Mouse (Mus musculus) limb, embryonic 14.5 days (tissue): ENCODE results near the gene Ermp1. TPM values are rescaled to one million over a fixed set of nuclear protein-coding genes. Genes with fewer than 3 reads are reported as not detected.
"Not testable (repeated sequence)": the region's sequence is repeated elsewhere in the genome, so short reads cannot be mapped to it uniquely, and the experiment has no call there.

ENCODE experiments used
- ATAC-seq: fragments of 200-750 bp; cut with Nextera tagmentation; 2 replicates; pipeline ENCODE4 v1.8.0; 2017; ENCODE audit warnings: low read depth, moderate number of reproducible peaks, moderate TSS enrichment; ENCODE audit not compliant: low FRiP score
- DNase-seq: peaks from one replicate; pipeline ENCODE4 v3.0.0-alpha.2; 2015; ENCODE audit warnings: low spot score
- H3K27ac ChIP-seq: fragments of 300-500 bp; sonication (generic); replicated peaks from 2 replicates; pipeline ENCODE4 v1.5.1; 2014; ENCODE audit warnings: low read depth, mild to moderate bottlenecking, low read length, moderate library complexity, mixed read lengths
- H3K27me3 ChIP-seq: fragments of 300-500 bp; sonication (generic); 2 replicates; pipeline ENCODE4 v1.6.1; 2014; ENCODE audit warnings: low read length, mixed read lengths; ENCODE audit not compliant: control insufficient read depth, insufficient read depth
- H3K36me3 ChIP-seq: fragments of 300-500 bp; sonication (generic); 2 replicates; pipeline ENCODE4 v1.6.1; 2014; ENCODE audit warnings: mild to moderate bottlenecking, low read length, moderate library complexity, mixed read lengths; ENCODE audit not compliant: control insufficient read depth, insufficient read depth
- H3K4me1 ChIP-seq: fragments of 300-500 bp; sonication (generic); 2 replicates; pipeline ENCODE4 v1.6.1; 2014; ENCODE audit warnings: antibody characterized with exemption, low read length, mixed read lengths; ENCODE audit not compliant: control insufficient read depth, insufficient read depth
- H3K4me2 ChIP-seq: fragments of 300-500 bp; sonication (generic); replicated peaks from 2 replicates; pipeline ENCODE4 v1.6.1; 2014; ENCODE audit warnings: low read depth, mild to moderate bottlenecking, low read length, moderate library complexity; ENCODE audit not compliant: severe bottlenecking
- H3K4me3 ChIP-seq: fragments of 300-500 bp; sonication (generic); replicated peaks from 2 replicates; pipeline ENCODE4 v1.5.1; 2014; ENCODE audit warnings: low read length
- H3K9ac ChIP-seq: fragments of 300-500 bp; sonication (generic); 2 replicates; pipeline ENCODE4 v1.6.1; 2014; ENCODE audit warnings: mild to moderate bottlenecking, low read depth, low read length, moderate library complexity; ENCODE audit not compliant: severe bottlenecking
- H3K9me3 ChIP-seq: fragments of 300-500 bp; sonication (generic); 2 replicates; pipeline ENCODE4 v1.6.1; 2016; ENCODE audit warnings: low read length; ENCODE audit not compliant: control insufficient read depth
- POLR2A ChIP-seq: fragments of 200-500 bp; IDR thresholded peaks from 2 replicates; pipeline ENCODE4 v1.8.0; 2012; ENCODE audit warnings: inconsistent platforms, mild to moderate bottlenecking, moderate library complexity, borderline replicate concordance; ENCODE audit not compliant: insufficient read depth, insufficient read length; ENCODE audit errors: extremely low read depth
- WGBS: fragments of 180-500 bp; shearing (Covaris S2); extraction: QIAGEN DNeasy Blood & Tissue Kit; methylation state at CpG from one replicate; pipeline ENCODE4 v1.1.7; 2014; 5-methylcytosine and 5-hydroxymethylcytosine counted together
- polyA plus RNA-seq, 2 experiments: library from polyadenylated mRNA; depleted of rRNA in 1 of 2; stranded (reverse) in 1 of 2; unstranded in 1 of 2; fragments of >200 nt; fragmentation: Nextera tagmentation in 1 of 2; extraction: Ambion mirVana in 1 of 2; gene quantifications; 2 replicates each; pipeline versions ENCODE4 v1.2.1 to v1.2.3; 2012 to 2014

Gene Ermp1
- polyA plus RNA-seq, 2 experiments: 16.1 to 16.7 TPM

DNA sequence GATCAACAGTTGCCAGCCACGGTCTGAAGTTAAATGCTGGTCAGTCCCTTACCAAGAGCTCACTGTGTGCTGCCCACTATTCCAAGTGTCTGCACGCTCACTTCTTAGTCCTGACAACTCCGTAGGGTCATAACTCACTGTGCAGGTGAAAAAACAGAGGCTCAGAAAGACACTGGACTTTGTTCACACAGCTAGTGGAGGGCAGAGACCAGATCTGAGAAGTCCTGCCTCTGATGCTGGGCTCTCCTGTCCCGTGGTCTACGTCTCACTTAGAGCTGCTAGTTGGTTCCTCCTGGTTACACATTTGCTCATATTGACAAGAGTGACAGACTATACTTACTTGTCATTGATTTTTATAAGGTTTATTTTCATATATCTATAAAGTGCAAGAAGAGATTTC, 49.2 kb downstream of the Ermp1 start:
- no peaks in the 10 kb centered on the region for H3K9me3 ChIP-seq
- H3K27me3 ChIP-seq: no peaks in the 10 kb centered on the region
- H3K4me2 ChIP-seq: no peak overlapping the region
- no peak for DNase-seq
- H3K9ac ChIP-seq: no peak overlapping the region
- TF ChIP-seq POLR2A: no peak
- H3K36me3 ChIP-seq: peaks cover 74% of the 10 kb centered on the region
- H3K4me1 ChIP-seq: no peaks in the 10 kb centered on the region
- ATAC-seq: no peak
- no peak overlapping the region for H3K4me3 ChIP-seq
- 93% methylated on average over 5 of the region's 5 CpGs for WGBS
- H3K27ac ChIP-seq: no peak overlapping the region

DNA sequence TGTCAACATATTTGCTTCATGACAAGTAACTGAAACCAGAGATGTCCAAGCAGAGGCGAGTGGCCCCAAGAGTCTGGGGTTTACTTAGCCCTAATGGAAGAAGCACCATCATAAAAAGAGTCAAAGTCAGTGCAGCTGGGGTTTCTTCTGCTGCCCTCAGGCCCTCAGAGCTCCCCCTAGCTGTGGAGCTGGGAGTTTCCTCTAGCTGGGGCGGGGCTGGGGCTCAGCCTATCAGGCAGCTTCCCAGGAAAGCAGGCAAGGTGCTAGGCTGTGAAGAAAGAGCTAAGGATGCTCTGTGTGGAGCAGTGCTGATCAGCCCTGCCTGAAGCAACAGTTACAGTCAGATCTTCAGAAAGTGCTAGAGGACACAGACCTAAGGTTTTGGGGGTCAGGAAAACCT, 51.2 kb downstream of the Ermp1 start:
- Histone ChIP-seq H3K27me3 (no peaks in the 10 kb centered on the region), H3K4me1 (no peaks in the 10 kb centered on the region), H3K9ac (no peak overlapping the region), H3K9me3 (no peaks in the 10 kb centered on the region), H3K27ac (no peak overlapping the region), H3K36me3 (peaks cover 60% of the 10 kb centered on the region), H3K4me2 (no peak overlapping the region), H3K4me3 (no peak overlapping the region)
- ATAC-seq: no peak
- WGBS: 94% methylated on average over 2 of the region's 2 CpGs
- no peak for TF ChIP-seq POLR2A
- no peak for DNase-seq

DNA sequence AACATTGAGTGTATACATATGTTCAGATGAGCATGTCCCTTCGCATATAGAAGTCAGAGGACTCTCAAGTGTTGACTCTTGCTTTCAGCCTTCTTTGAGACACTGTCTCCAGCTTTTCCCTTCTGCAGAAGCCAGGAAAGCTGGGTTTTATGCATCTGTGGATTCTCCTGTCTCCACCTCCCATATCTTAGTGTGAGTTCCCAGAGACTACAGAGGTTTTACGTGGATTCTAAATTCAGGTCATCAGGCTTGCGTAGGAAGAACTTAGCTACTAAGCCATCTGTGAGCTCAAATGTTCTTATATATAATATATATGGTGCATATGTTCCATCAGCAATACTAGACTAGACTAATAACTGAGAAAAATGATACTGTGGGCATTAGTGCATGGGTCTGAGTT, 51.9 kb downstream of the Ermp1 start:
- ATAC-seq: no peak
- no peak for TF ChIP-seq POLR2A

GRCm38 (mm10) chr19:29593783-29594182, 54.4 kb downstream of the Ermp1 start:
- not testable (repeated sequence) for H3K27ac ChIP-seq, H3K4me1 ChIP-seq, H3K27me3 ChIP-seq, DNase-seq, H3K4me3 ChIP-seq, H3K9me3 ChIP-seq, H3K4me2 ChIP-seq, ATAC-seq, H3K9ac ChIP-seq
- peaks cover 53% of the 10 kb centered on the region for H3K36me3 ChIP-seq
- WGBS: 85% methylated on average over 3 of the region's 3 CpGs

More for the DNA sequence above, 51.9 kb downstream of the Ermp1 start:
- H3K4me3 ChIP-seq: no peak overlapping the region
- no peak for DNase-seq
- no peak overlapping the region for H3K9ac ChIP-seq
- peaks cover 62% of the 10 kb centered on the region for H3K36me3 ChIP-seq
- H3K27ac ChIP-seq: no peak overlapping the region
- no peaks in the 10 kb centered on the region for H3K27me3 ChIP-seq
- H3K9me3 ChIP-seq: no peaks in the 10 kb centered on the region
- WGBS: 95% methylated on average over 3 of the region's 3 CpGs
- H3K4me2 ChIP-seq: no peak overlapping the region
- no peaks in the 10 kb centered on the region for H3K4me1 ChIP-seq

- ATAC-seq: no peak
- 89% methylated on average over 6 of the region's 6 CpGs for WGBS
- DNase-seq: no peak
- no peak for TF ChIP-seq POLR2A
- Histone ChIP-seq H3K27ac (no peak overlapping the region), H3K4me2 (no peak overlapping the region), H3K36me3 (peaks cover 69% of the 10 kb centered on the region), H3K9me3 (no peaks in the 10 kb centered on the region), H3K4me1 (no peaks in the 10 kb centered on the region), H3K4me3 (no peak overlapping the region), H3K27me3 (no peaks in the 10 kb centered on the region), H3K9ac (no peak overlapping the region)
Observed at GRCm38 (mm10) chr19:29583734-29584133, 64.5 kb downstream of the Ermp1 start.

GRCm38 (mm10) chr19:29582439-29582838, 65.8 kb downstream of the Ermp1 start:
- Histone ChIP-seq H3K9ac (no peak overlapping the region), H3K27ac (no peak overlapping the region), H3K27me3 (no peaks in the 10 kb centered on the region), H3K9me3 (no peaks in the 10 kb centered on the region), H3K4me2 (no peak overlapping the region), H3K36me3 (peaks cover 64% of the 10 kb centered on the region), H3K4me3 (no peak overlapping the region), H3K4me1 (no peaks in the 10 kb centered on the region)
- ATAC-seq: no peak
- no peak for TF ChIP-seq POLR2A
- WGBS: 86% methylated on average over 2 of the region's 2 CpGs
- DNase-seq: no peak
